Mouse (Mus musculus): Measurements from ENCODE around the gene Cant1. TPM values are rescaled to one million over a fixed set of nuclear protein-coding genes. Genes with fewer than 3 reads are reported as not detected.

The Cant1 gene
- polyA plus RNA-seq, 1 experiment from 2014 or later, result 32.3 TPM

- 59% methylated on average over 6 of the region's 6 CpGs for WGBS
- Histone ChIP-seq H3K4me2 (replicated peaks; ENCODE audit: low read depth) (no peak overlapping the region), H3K27me3 (ENCODE audit: control insufficient read depth, insufficient read depth, low read length) (no peaks in the 10 kb centered on the region), H3K9me3 (ENCODE audit: control insufficient read depth, low read length) (no peaks in the 10 kb centered on the region), H3K27ac (replicated peaks) (no peak overlapping the region), H3K36me3 (ENCODE audit: control insufficient read depth, insufficient read depth, low read length) (no peaks in the 10 kb centered on the region; the same call in 1 of the 2 replicates), H3K9ac (ENCODE audit: low read length) (no peak overlapping the region), H3K4me3 (ENCODE audit: low read depth, low read length) (no peak overlapping the region), H3K4me1 (replicated peaks; ENCODE audit: control insufficient read depth, insufficient read depth) (no peaks in the 10 kb centered on the region; the same call in 1 of the 2 replicates)
- ATAC-seq (ENCODE audit: low FRiP score, low TSS enrichment), result no peak
- TF ChIP-seq EP300 (optimal IDR thresholded peaks at IDR 0.05), result no peak
- TF ChIP-seq CTCF (IDR thresholded peaks at IDR 0.05; ENCODE audit: low read depth), result no peak
- DNase-seq (ENCODE audit: low spot score), result no peak
These were observed 36.9 kb upstream of the Cant1 start for GRCm38 (mm10) chr11:118455788-118456187.

- H3K27ac ChIP-seq (replicated peaks), result no peak overlapping the region
- H3K4me1 ChIP-seq (replicated peaks; ENCODE audit: control insufficient read depth, insufficient read depth), result no peaks in the 10 kb centered on the region; the same call in 1 of the 2 replicates
- H3K9ac ChIP-seq (ENCODE audit: low read length), result no peak overlapping the region
- DNase-seq (ENCODE audit: low spot score), result no peak
- no peaks in the 10 kb centered on the region for H3K27me3 ChIP-seq (ENCODE audit: control insufficient read depth, insufficient read depth, low read length)
- ATAC-seq (ENCODE audit: low FRiP score, low TSS enrichment), result no peak
- H3K9me3 ChIP-seq (ENCODE audit: control insufficient read depth, low read length), result no peaks in the 10 kb centered on the region
- H3K4me3 ChIP-seq (ENCODE audit: low read depth, low read length), result no peak overlapping the region
- no peak overlapping the region for H3K4me2 ChIP-seq (replicated peaks; ENCODE audit: low read depth)
- no peak for TF ChIP-seq CTCF (IDR thresholded peaks at IDR 0.05; ENCODE audit: low read depth)
- TF ChIP-seq EP300 (optimal IDR thresholded peaks at IDR 0.05), result no peak
- WGBS, result 65% methylated on average over 11 of the region's 11 CpGs
- no peaks in the 10 kb centered on the region; the same call in 1 of the 2 replicates for H3K36me3 ChIP-seq (ENCODE audit: control insufficient read depth, insufficient read depth, low read length)
These were observed 35.2 kb upstream of the Cant1 start for GRCm38 (mm10) chr11:118453886-118454671.

GRCm38 (mm10) chr11:118452955-118453354, 34.1 kb upstream of the Cant1 start:
- no peak for ATAC-seq (ENCODE audit: low FRiP score, low TSS enrichment)
- Histone ChIP-seq H3K4me2 (replicated peaks; ENCODE audit: low read depth) (no peak overlapping the region), H3K9me3 (ENCODE audit: control insufficient read depth, low read length) (no peaks in the 10 kb centered on the region)

GRCm38 (mm10) chr11:118451211-118451610, 32.3 kb upstream of the Cant1 start:
- Histone ChIP-seq H3K4me2 (replicated peaks; ENCODE audit: low read depth) (no peak overlapping the region), H3K27ac (replicated peaks) (no peak overlapping the region), H3K9me3 (ENCODE audit: control insufficient read depth, low read length) (no peaks in the 10 kb centered on the region), H3K4me3 (ENCODE audit: low read depth, low read length) (no peak overlapping the region), H3K36me3 (ENCODE audit: control insufficient read depth, insufficient read depth, low read length) (no peaks in the 10 kb centered on the region; the same call in 1 of the 2 replicates), H3K4me1 (replicated peaks; ENCODE audit: control insufficient read depth, insufficient read depth) (no peaks in the 10 kb centered on the region), H3K27me3 (ENCODE audit: control insufficient read depth, insufficient read depth, low read length) (no peaks in the 10 kb centered on the region), H3K9ac (ENCODE audit: low read length) (no peak overlapping the region)
- no peak for TF ChIP-seq EP300 (optimal IDR thresholded peaks at IDR 0.05)
- TF ChIP-seq CTCF (IDR thresholded peaks at IDR 0.05; ENCODE audit: low read depth), result no peak
- no peak for DNase-seq (ENCODE audit: low spot score)
- ATAC-seq (ENCODE audit: low FRiP score, low TSS enrichment), result no peak
- 79% methylated on average over 6 of the region's 6 CpGs for whole genome bisulfite sequencing

More at GRCm38 (mm10) chr11:118452955-118453354, 34.1 kb upstream of the Cant1 start:
- no peaks in the 10 kb centered on the region for H3K4me1 ChIP-seq (replicated peaks; ENCODE audit: control insufficient read depth, insufficient read depth)
- no peaks in the 10 kb centered on the region; the same call in 1 of the 2 replicates for H3K36me3 ChIP-seq (ENCODE audit: control insufficient read depth, insufficient read depth, low read length)
- no peaks in the 10 kb centered on the region for H3K27me3 ChIP-seq (ENCODE audit: control insufficient read depth, insufficient read depth, low read length)
- TF ChIP-seq EP300 (optimal IDR thresholded peaks at IDR 0.05) (no peak), CTCF (IDR thresholded peaks at IDR 0.05; ENCODE audit: low read depth) (no peak)
- WGBS, result 87% methylated on average over 2 of the region's 2 CpGs
- H3K4me3 ChIP-seq (ENCODE audit: low read depth, low read length), result no peak overlapping the region
- H3K27ac ChIP-seq (replicated peaks), result no peak overlapping the region
- no peak for DNase-seq (ENCODE audit: low spot score)
- no peak overlapping the region for H3K9ac ChIP-seq (ENCODE audit: low read length)

GRCm38 (mm10) chr11:118448385-118448784, 29.5 kb upstream of the Cant1 start:
- Histone ChIP-seq H3K36me3 (ENCODE audit: control insufficient read depth, insufficient read depth, low read length) (no peaks in the 10 kb centered on the region; the same call in 1 of the 2 replicates), H3K27me3 (ENCODE audit: control insufficient read depth, insufficient read depth, low read length) (no peaks in the 10 kb centered on the region), H3K27ac (replicated peaks) (no peak overlapping the region), H3K4me1 (replicated peaks; ENCODE audit: control insufficient read depth, insufficient read depth) (no peaks in the 10 kb centered on the region), H3K4me3 (ENCODE audit: low read depth, low read length) (no peak overlapping the region), H3K9ac (ENCODE audit: low read length) (no peak overlapping the region), H3K9me3 (ENCODE audit: control insufficient read depth, low read length) (no peaks in the 10 kb centered on the region), H3K4me2 (replicated peaks; ENCODE audit: low read depth) (no peak overlapping the region)
- no peak for ATAC-seq (ENCODE audit: low FRiP score, low TSS enrichment)
- TF ChIP-seq CTCF (IDR thresholded peaks at IDR 0.05; ENCODE audit: low read depth) (no peak), EP300 (optimal IDR thresholded peaks at IDR 0.05) (no peak)
- no peak for DNase-seq (ENCODE audit: low spot score)
- WGBS, result 69% methylated on average over 8 of the region's 8 CpGs

GRCm38 (mm10) chr11:118447346-118447745, 28.5 kb upstream of the Cant1 start:
- no peak overlapping the region for H3K27ac ChIP-seq (replicated peaks)
- no peaks in the 10 kb centered on the region for H3K27me3 ChIP-seq (ENCODE audit: control insufficient read depth, insufficient read depth, low read length)
- H3K9ac ChIP-seq (ENCODE audit: low read length), result no peak overlapping the region
- H3K4me2 ChIP-seq (replicated peaks; ENCODE audit: low read depth), result no peak overlapping the region
- H3K4me1 ChIP-seq (replicated peaks; ENCODE audit: control insufficient read depth, insufficient read depth), result no peaks in the 10 kb centered on the region; the same call in 1 of the 2 replicates
- H3K4me3 ChIP-seq (ENCODE audit: low read depth, low read length), result no peak overlapping the region
- ATAC-seq (ENCODE audit: low FRiP score, low TSS enrichment), result no peak
- TF ChIP-seq CTCF (IDR thresholded peaks at IDR 0.05; ENCODE audit: low read depth) (no peak), EP300 (optimal IDR thresholded peaks at IDR 0.05) (no peak)
- H3K9me3 ChIP-seq (ENCODE audit: control insufficient read depth, low read length), result no peaks in the 10 kb centered on the region
- no peak for DNase-seq (ENCODE audit: low spot score)
- 49% methylated on average over 4 of the region's 4 CpGs for WGBS
- H3K36me3 ChIP-seq (ENCODE audit: control insufficient read depth, insufficient read depth, low read length), result no peaks in the 10 kb centered on the region; the same call in 1 of the 2 replicates
